ENCODE assay signal across 21 mouse cellular contexts in genomic region chr11:16820138-16820537, GRCm38 (mm10).
A peak's percentile ranks its signal among the peaks of the same experiment; 100 is the strongest.
DNase-seq lines count a peak whose midpoint lies in the region; ATAC-seq and TF ChIP-seq lines count a peak whose summit lies in the region.
"Had no signal": no experiment of that assay in that cellular context is flagged by ENCODE, and none has a peak within 500 bp of the region (broad histone marks: within the 10 kb centered on the region; RNA-seq: fewer than 3 reads in every experiment).

No protein-coding gene starts in this region.

- peaks cover 26% of the 10 kb centered on the region for H3K4me1 ChIP-seq in limb, embryonic 15.5 days
- no peaks in the 10 kb centered on the region for H3K4me1 ChIP-seq in limb, embryonic 10.5 days
- no peaks in the 10 kb centered on the region for H3K4me1 ChIP-seq in midbrain, postnatal 0 days (ENCODE audit: insufficient read depth, low read length)
- H3K4me1 ChIP-seq: forebrain, embryonic 13.5 days had no signal

- 0 out of 2 replicates have a peak overlapping the region, but pooled peaks have one; percentile 22 for H3K27ac ChIP-seq in limb, embryonic 15.5 days
- no peak overlapping the region for H3K27ac ChIP-seq in limb, embryonic 10.5 days
- H3K27ac ChIP-seq in midbrain, postnatal 0 days (ENCODE audit: low read depth, low read length) = no peak overlapping the region
- H3K27ac ChIP-seq: embryonic facial prominence, embryonic 13.5 days; forebrain, embryonic 13.5 days; heart, embryonic 13.5 days; kidney, embryonic 15.5 days had no signal

- no peaks in the 10 kb centered on the region for H3K79me2 ChIP-seq in C2C12 (ENCODE audit: control insufficient read depth, insufficient read depth)

- H3K27me3 ChIP-seq in limb, embryonic 15.5 days = no peaks in the 10 kb centered on the region
- no peaks in the 10 kb centered on the region for H3K27me3 ChIP-seq in limb, embryonic 10.5 days (ENCODE audit: low read depth, poor library complexity, severe bottlenecking)
- H3K27me3 ChIP-seq in C2C12 (ENCODE audit: control insufficient read depth, insufficient read depth, insufficient read length) = no peaks in the 10 kb centered on the region
- H3K27me3 ChIP-seq in midbrain, postnatal 0 days (ENCODE audit: insufficient read depth, low read length) = no peaks in the 10 kb centered on the region
- H3K27me3 ChIP-seq: embryonic facial prominence, embryonic 13.5 days; forebrain, embryonic 13.5 days; kidney, embryonic 15.5 days had no signal

- H3ac ChIP-seq in C2C12 (ENCODE audit: control insufficient read depth, insufficient read length, low read depth) = no peak overlapping the region

- DNase-seq in limb, embryonic 10.5 days (ENCODE audit: low spot score) = no peak
- DNase-seq in NIH3T3 (ENCODE audit: low read depth) = peak; percentile 36
- peak; percentile 31 for DNase-seq in midbrain, postnatal 0 days (ENCODE audit: low spot score)
- DNase-seq in left cerebral cortex, adult 18-20 months (ENCODE audit: low spot score in 2 of 2) = no peak
- DNase-seq in B cell, adult 2 months = no peak
- DNase-seq: adrenal gland, adult 2 months; cerebellum, adult 11-12 months; heart, adult 18-20 months; heart, postnatal 14 days; kidney, adult 11 months; kidney, postnatal 36 days; lung, adult 18-20 months; lung, postnatal 10 days; thymus, adult 18-20 months; thymus, postnatal 4 days had no signal

- ATAC-seq in limb, embryonic 15.5 days (ENCODE audit: insufficient number of reproducible peaks, low FRiP score, low TSS enrichment, low read depth) = no peak
- no peak for ATAC-seq in midbrain, postnatal 0 days (ENCODE audit: low FRiP score)
- ATAC-seq: forebrain, embryonic 13.5 days had no signal

- H3K9me3 ChIP-seq in limb, embryonic 15.5 days = no peaks in the 10 kb centered on the region
- no peaks in the 10 kb centered on the region for H3K9me3 ChIP-seq in limb, embryonic 10.5 days (replicated peaks)
- H3K9me3 ChIP-seq in midbrain, postnatal 0 days (ENCODE audit: low read length) = no peaks in the 10 kb centered on the region
- H3K9me3 ChIP-seq: embryonic facial prominence, embryonic 13.5 days; forebrain, embryonic 13.5 days; heart, embryonic 13.5 days; kidney, embryonic 15.5 days had no signal

- H3K4me3 ChIP-seq in limb, embryonic 15.5 days = no peak overlapping the region
- H3K4me3 ChIP-seq in limb, embryonic 10.5 days = no peak overlapping the region
- no peak overlapping the region for H3K4me3 ChIP-seq in C2C12 (ENCODE audit: insufficient read depth, poor library complexity, severe bottlenecking)
- no peak overlapping the region for H3K4me3 ChIP-seq in midbrain, postnatal 0 days (ENCODE audit: low read depth, low read length)
- H3K4me3 ChIP-seq: embryonic facial prominence, embryonic 13.5 days; forebrain, embryonic 13.5 days; heart, embryonic 13.5 days; kidney, embryonic 15.5 days had no signal

- TF ChIP-seq CTCF in C2C12 (IDR thresholded peaks at IDR 0.05; ENCODE audit: control insufficient read depth, insufficient read depth, insufficient read length) = no peak
- TF ChIP-seq CTCF in midbrain, postnatal 0 days (IDR thresholded peaks at IDR 0.05) = no peak

- no peaks in the 10 kb centered on the region for H3K36me3 ChIP-seq in limb, embryonic 15.5 days
- H3K36me3 ChIP-seq in limb, embryonic 10.5 days = no peaks in the 10 kb centered on the region
- H3K36me3 ChIP-seq in C2C12 (ENCODE audit: control insufficient read depth, insufficient read depth) = no peaks in the 10 kb centered on the region
- H3K36me3 ChIP-seq in midbrain, postnatal 0 days (ENCODE audit: insufficient read depth, low read length) = no peaks in the 10 kb centered on the region
- H3K36me3 ChIP-seq: embryonic facial prominence, embryonic 13.5 days; heart, embryonic 13.5 days; kidney, embryonic 15.5 days had no signal

- 77% methylated on average over 6 of the region's 6 CpGs for WGBS in limb, embryonic 15.5 days
- WGBS in limb, embryonic 10.5 days = 87% methylated on average over 6 of the region's 6 CpGs
- 56% methylated on average over 6 of the region's 6 CpGs for WGBS in midbrain, postnatal 0 days

- no peaks in the 10 kb centered on the region for H3K79me3 ChIP-seq in C2C12 (ENCODE audit: low read depth)

- H3K9ac ChIP-seq in limb, embryonic 15.5 days = no peak overlapping the region
- no peak overlapping the region for H3K9ac ChIP-seq in midbrain, postnatal 0 days (replicated peaks; ENCODE audit: low read length, poor library complexity, severe bottlenecking)
- H3K9ac ChIP-seq: embryonic facial prominence, embryonic 13.5 days; forebrain, embryonic 13.5 days; heart, embryonic 13.5 days; kidney, embryonic 15.5 days had no signal

- H3K4me2 ChIP-seq in limb, embryonic 15.5 days = no peak overlapping the region
- no peak overlapping the region for H3K4me2 ChIP-seq in midbrain, postnatal 0 days (ENCODE audit: low read depth, low read length, poor library complexity, severe bottlenecking)
- H3K4me2 ChIP-seq: embryonic facial prominence, embryonic 13.5 days; forebrain, embryonic 13.5 days; heart, embryonic 13.5 days; kidney, embryonic 15.5 days had no signal

TF ChIP-seq in C2C12, 6 proteins besides CTCF, POLR2A, EP300 and RAD21:
- TF ChIP-seq CEBPB (IDR thresholded peaks at IDR 0.05; ENCODE audit: low read depth) = peak; percentile 90
- TF ChIP-seq MYOG (IDR thresholded peaks at IDR 0.05; ENCODE audit: control insufficient read depth, extremely low read depth, insufficient read length) = no peak
TF ChIP-seq in C2C12: peak in this region for 1.

Comparison
In these comparisons a context has a peak if more than half of its experiments do, and no peak if none do; other contexts are left out.
1. DNase-seq: peak in NIH3T3 (single experiment) and midbrain, postnatal 0 days (single experiment); none in limb, embryonic 10.5 days (single experiment), left cerebral cortex, adult 18-20 months (0 of 2) and B cell, adult 2 months (0 of 2).